Mouse (Mus musculus): ENCODE measurements at regions not wholly inside any gene's neighbourhood (a gene's known extent, or its start where the extent isn't known, plus 50 kb on each side); places are given as distances from the start of the nearest gene placed in this dataset.
A peak's percentile ranks its signal among the peaks of the same experiment; 100 is the strongest.
"Not testable (repeated sequence)": the region's sequence is repeated elsewhere in the genome, so short reads cannot be mapped to it uniquely, and the experiment has no call there.

- no peak for DNase-seq (ENCODE audit: low spot score in 2 of 2)
Measured at GRCm38 (mm10) chr19:49115484-49115883, 909.7 kb downstream of the Sorcs3 start.

- no peak for DNase-seq (ENCODE audit: low spot score in 2 of 2)
Measured at GRCm38 (mm10) chr19:49131664-49132063, 925.8 kb downstream of the Sorcs3 start.

- no peak for DNase-seq (ENCODE audit: low spot score in 2 of 2)
Measured at GRCm38 (mm10) chr19:49172078-49172477, 966.3 kb downstream of the Sorcs3 start.

GRCm38 (mm10) chr19:49207971-49208370 is 1002.1 kb downstream of the Sorcs3 start:
- DNase-seq (ENCODE audit: low spot score in 2 of 2), result no peak

GRCm38 (mm10) chr19:49242601-49243000 is 1036.8 kb downstream of the Sorcs3 start:
- DNase-seq (ENCODE audit: low spot score in 2 of 2), result no peak

GRCm38 (mm10) chr19:49245114-49245714 is 1039.4 kb downstream of the Sorcs3 start:
- no peak for DNase-seq (ENCODE audit: low spot score in 2 of 2)

GRCm38 (mm10) chr19:49264616-49265015 is 1058.8 kb downstream of the Sorcs3 start:
- DNase-seq (ENCODE audit: low spot score in 2 of 2), result peak in 1 of 2 experiments; percentile 12

GRCm38 (mm10) chr19:49267864-49268480 is 1062.1 kb downstream of the Sorcs3 start:
- no peak for DNase-seq (ENCODE audit: low spot score in 2 of 2)

- no peak for DNase-seq (ENCODE audit: low spot score in 2 of 2)
Measured at GRCm38 (mm10) chr19:49282626-49283261, 1076.9 kb downstream of the Sorcs3 start.

GRCm38 (mm10) chr19:49294980-49295379 is 1089.2 kb downstream of the Sorcs3 start:
- no peak for DNase-seq (ENCODE audit: low spot score in 2 of 2)

- DNase-seq (ENCODE audit: low spot score in 2 of 2), result no peak
Measured at GRCm38 (mm10) chr19:49299351-49300271, 1093.8 kb downstream of the Sorcs3 start.

GRCm38 (mm10) chr19:49301364-49302091 is 1095.7 kb downstream of the Sorcs3 start:
- no peak for DNase-seq (ENCODE audit: low spot score in 2 of 2)

- DNase-seq (ENCODE audit: low spot score in 2 of 2), result no peak
Measured at GRCm38 (mm10) chr19:49305804-49306203, 1100.0 kb downstream of the Sorcs3 start.

- no peak for DNase-seq (ENCODE audit: low spot score in 2 of 2)
Measured at GRCm38 (mm10) chr19:49314229-49314628, 1108.4 kb downstream of the Sorcs3 start.

- no peak for DNase-seq (ENCODE audit: low spot score in 2 of 2)
Measured at GRCm38 (mm10) chr19:49359642-49360041, 1153.8 kb downstream of the Sorcs3 start.

- no peak for DNase-seq (ENCODE audit: low spot score in 2 of 2)
Measured at GRCm38 (mm10) chr19:49360715-49361114, 1154.9 kb downstream of the Sorcs3 start.

- DNase-seq (ENCODE audit: low spot score in 2 of 2), result not testable (repeated sequence)
Measured at GRCm38 (mm10) chr19:49361116-49361515, 1155.3 kb downstream of the Sorcs3 start.

- no peak for DNase-seq (ENCODE audit: low spot score in 2 of 2)
Measured at GRCm38 (mm10) chr19:49372921-49373320, 1167.1 kb downstream of the Sorcs3 start.

GRCm38 (mm10) chr19:49374295-49374694 is 1168.5 kb downstream of the Sorcs3 start:
- no peak for DNase-seq (ENCODE audit: low spot score in 2 of 2)

- no peak for DNase-seq (ENCODE audit: low spot score in 2 of 2)
Measured at GRCm38 (mm10) chr19:49374926-49375325, 1169.1 kb downstream of the Sorcs3 start.

Data from frontal cortex, postnatal 25 days (tissue).